Mouse (Mus musculus) Patski (cell line): ENCODE data around the gene Gm5089. TPM values are rescaled to one million over a fixed set of nuclear protein-coding genes. Genes with fewer than 3 reads are reported as not detected.
A peak's percentile ranks its signal among the peaks of the same experiment; 100 is the strongest.

Experiments
- ATAC-seq: fragments of 100-300 bp; one replicate; pipeline ENCODE4 v1.8.0; 2021
- CTCF ChIA-PET: fragments of 350-600 bp; sonication (Branson Sonifier 250); formaldehyde crosslinking; loops from one replicate; lab custom pipeline; 2022; ENCODE audit warnings: inconsistent platforms; lab: Charles Lee
- POLR2A ChIA-PET: fragments of 350-600 bp; sonication (Branson Sonifier 250); formaldehyde crosslinking; loops from one replicate; lab custom pipeline; 2022; ENCODE audit warnings: antibody characterized with exemption, inconsistent platforms; lab: Charles Lee
- DNase-seq: peaks from one replicate; pipeline ENCODE4 v3.0.0-alpha.2; 2011; ENCODE audit warnings: low read depth, low spot score
- H3K27me3 ChIP-seq: fragments of 371-371 bp; one replicate; pipeline ENCODE4 v1.5.1; 2021
- CTCF ChIP-seq: fragments of 100-300 bp; IDR thresholded peaks from one replicate; pipeline ENCODE4 v1.5.1; 2021
- in situ Hi-C: fragments of 300-500 bp; cut with MboI; formaldehyde crosslinking; loops from 3 replicates; pipeline ENCODE4 v1.11.1; 2018; ENCODE audit warnings: low pct_unique_long_range_greater_than_20kb, mixed read lengths
- polyA plus RNA-seq: library from polyadenylated mRNA; unstranded; gene quantifications from one replicate; pipeline ENCODE4 v1.2.3, GENCODE M21; 2021

The Gm5089 gene
- polyA plus RNA-seq, 1 experiment from 2014 or later: not detected

DNA sequence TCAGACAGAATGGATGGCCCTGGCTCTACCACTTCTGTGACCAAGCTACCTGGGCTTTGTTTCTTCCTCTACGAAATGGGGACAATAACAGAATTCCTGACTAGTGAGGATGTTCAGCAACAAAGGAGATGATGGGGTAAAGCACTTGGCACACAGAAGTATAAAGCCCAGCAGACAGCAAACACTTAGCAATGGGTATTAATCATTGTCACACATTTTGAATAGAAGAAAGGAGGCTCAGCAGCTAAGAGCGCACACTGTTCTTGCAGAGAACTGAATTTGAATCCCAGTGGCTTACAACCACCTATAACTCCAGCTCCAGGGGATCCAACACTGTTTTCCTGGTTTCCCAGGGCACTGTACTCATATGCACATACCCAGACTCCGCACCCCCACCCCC lies 23.3 kb downstream of the Gm5089 start:
- DNase-seq (no peak), ATAC-seq (no peak)
- H3K27me3 ChIP-seq: no peaks in the 10 kb centered on the region
- ChIA-PET CTCF (no interaction called here), POLR2A (interaction anchor here (0.7 kb wide), 2 partner anchors 11 to 40 kb away, joined by 3 to 5 read pairs; no protein-coding TSS in a partner anchor)
- in situ Hi-C loops: no loop called here
- TF ChIP-seq CTCF: no peak

DNA sequence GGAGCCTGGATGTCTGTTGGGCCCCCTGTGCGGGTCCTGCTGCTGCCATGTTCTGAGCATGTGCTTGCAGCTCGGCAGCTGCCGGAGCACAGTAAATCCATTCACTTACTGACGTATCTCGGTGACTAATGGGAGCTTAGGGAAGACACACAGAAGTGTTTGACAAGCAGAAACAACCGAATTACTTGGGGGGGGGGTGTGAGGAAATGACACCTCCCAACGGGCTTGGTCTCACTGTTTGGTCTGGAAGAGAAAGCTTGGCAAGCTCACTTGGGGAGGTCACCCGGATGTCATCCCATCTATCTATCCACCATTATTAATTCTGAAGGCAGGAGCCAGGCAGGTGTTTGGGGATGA lies 23.7 kb downstream of the Gm5089 start:
- ATAC-seq (no peak), DNase-seq (no peak)
- in situ Hi-C loops: no loop called here
- H3K27me3 ChIP-seq: no peaks in the 10 kb centered on the region
- CTCF ChIA-PET: interaction anchor here (0.7 kb wide), 1 partner anchor 25 kb away, joined by 3 read pairs; no protein-coding TSS in a partner anchor
- POLR2A ChIA-PET: interaction anchor here (0.7 kb wide), 1 partner anchor 40 kb away, joined by 3 read pairs; no protein-coding TSS in a partner anchor
- TF ChIP-seq CTCF: no peak

DNA sequence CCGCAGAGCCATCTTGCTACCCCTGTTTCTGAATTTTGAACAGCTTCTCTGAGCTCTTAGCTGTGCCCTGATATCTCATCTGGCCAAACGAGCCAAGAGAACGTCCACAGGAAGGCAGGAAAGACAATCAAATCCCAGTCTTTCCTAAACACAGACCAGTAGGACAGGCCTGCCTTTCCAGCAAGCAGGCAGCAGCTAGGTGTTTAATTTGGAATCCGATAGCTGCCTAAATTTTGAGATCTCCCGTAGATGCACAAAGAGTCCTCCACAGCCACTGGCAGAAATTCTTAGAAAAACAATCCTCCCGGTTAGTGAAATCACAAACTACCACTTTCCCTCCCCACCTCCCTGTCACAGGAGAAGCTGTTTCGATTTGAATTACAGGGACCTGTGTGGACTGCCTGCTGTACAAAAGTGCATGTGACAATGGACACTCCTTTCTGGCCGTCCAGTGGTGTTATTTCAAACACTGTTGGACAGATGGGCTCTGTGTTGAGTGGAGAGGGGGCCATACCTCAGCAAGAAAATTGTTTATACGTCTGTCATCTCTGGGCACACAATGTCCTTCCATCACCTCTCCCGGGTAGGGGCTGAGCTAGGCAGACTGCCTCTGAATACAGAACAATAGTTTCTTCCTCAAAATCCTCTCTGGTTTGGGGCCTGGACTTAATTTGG lies 24.2 kb downstream of the Gm5089 start:
- DNase-seq (no peak), ATAC-seq (no peak)
- POLR2A ChIA-PET: no interaction called here
- H3K27me3 ChIP-seq: no peaks in the 10 kb centered on the region
- TF ChIP-seq CTCF: no peak
- CTCF ChIA-PET: interaction anchor here (0.7 kb wide), 1 partner anchor 24 kb away, joined by 3 read pairs; no protein-coding TSS in a partner anchor
- in situ Hi-C loops: no loop called here

DNA sequence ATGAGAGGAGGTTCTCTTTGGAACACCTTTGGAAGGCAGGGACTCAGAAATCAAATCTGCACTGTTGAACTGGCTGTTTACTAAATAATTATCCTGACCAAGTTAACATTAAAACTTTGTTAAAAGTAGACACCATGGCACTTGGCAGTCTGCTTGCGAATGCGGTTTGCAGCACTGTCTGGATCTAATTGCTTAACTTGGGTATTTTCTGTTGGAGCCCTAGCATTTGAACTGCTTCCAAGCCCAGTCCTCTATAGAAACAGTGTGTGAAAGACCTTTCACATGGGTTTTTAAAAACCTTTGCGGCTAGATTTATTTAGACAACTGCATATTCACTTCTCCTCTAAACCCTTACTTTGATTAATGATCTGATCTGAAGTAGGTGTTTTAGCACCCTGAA lies 26.5 kb downstream of the Gm5089 start:
- POLR2A ChIA-PET: no interaction called here
- no peaks in the 10 kb centered on the region for H3K27me3 ChIP-seq
- ATAC-seq: no peak
- CTCF ChIA-PET: interaction anchor here (1.2 kb wide), 1 partner anchor 8 kb away, joined by 3 read pairs; no protein-coding TSS in a partner anchor
- DNase-seq: peak; percentile 39
- TF ChIP-seq CTCF: no peak
- in situ Hi-C loops: no loop called here

DNA sequence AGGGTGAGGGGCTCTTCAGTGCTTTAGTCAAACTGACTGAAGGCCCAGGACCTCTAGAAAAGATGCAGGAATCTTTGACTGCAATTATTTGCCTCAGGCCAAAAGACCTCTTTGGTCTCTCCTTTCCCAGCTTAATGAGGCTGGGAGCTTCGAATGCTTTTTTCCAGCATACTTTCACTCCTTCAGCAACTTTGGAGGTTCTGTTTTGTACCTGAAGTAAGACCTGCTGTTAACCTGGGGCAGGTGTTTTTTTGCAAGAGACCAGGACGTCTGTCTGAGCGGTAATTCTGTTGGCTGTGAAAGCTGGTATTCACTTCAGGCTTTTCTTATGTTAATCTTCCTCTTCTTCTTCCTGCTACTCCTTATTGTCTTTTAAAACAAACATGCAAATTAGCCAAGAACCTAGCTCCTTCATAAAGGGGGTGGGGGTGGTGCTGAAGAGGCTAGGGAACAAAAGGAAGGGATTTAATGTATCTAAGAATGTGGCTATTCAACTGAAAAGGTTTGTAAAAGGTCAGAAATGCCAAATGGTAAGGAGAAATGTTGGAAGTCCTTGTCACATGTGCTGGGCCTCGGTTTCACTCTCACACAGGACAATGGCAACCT lies 34.6 kb downstream of the Gm5089 start:
- DNase-seq: no peak
- in situ Hi-C loops: no loop called here

DNA sequence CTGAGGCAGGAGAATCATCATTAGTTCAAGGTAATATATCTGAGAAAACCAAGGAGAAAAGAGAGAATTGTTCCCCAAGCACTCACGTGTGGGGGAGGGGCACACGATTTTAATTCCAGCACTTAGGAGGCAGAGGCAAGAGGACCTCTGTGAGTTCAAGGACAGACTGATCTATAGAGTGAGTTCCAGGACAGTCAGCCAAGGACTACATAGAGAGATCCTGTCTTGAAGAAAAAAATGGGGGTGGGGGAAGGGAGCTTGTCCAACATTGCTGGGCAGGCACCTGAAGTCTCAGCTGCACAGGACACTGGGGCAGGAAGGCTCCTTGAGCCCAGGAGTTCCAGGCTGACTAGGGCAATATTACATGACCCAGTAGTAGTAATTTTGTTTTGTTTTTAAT lies 36.1 kb downstream of the Gm5089 start:
- POLR2A ChIA-PET: no interaction called here

More for the DNA sequence above, 34.6 kb downstream of the Gm5089 start:
- ChIA-PET CTCF (interaction anchor here (1.5 kb wide), 1 partner anchor 25 kb away, joined by 3 read pairs; no protein-coding TSS in a partner anchor), POLR2A (interaction anchor here (1.0 to 1.2 kb wide), 2 partner anchors 12 to 44 kb away, joined by 3 to 5 read pairs; no protein-coding TSS in a partner anchor)
- no peak for TF ChIP-seq CTCF
- no peak for ATAC-seq
- H3K27me3 ChIP-seq: no peaks in the 10 kb centered on the region

DNA sequence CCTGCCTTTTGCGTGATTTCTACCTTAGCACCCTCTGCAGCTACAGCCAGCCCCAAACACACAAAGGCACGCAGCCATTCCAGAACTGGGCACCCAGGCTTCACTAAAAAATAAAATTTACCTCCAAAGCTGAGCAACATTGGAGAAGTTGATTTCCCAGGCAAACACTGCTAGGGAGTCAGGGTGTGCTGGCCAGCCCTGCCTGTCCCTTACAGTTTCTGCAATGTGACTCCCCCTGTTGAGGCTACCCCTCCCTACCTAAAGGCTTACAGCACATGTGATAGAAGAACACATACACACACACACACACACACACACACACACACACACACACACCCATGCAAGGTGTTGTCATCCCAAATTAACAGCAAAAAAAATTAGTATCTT lies 37.4 kb downstream of the Gm5089 start:
- DNase-seq: no peak
- no peaks in the 10 kb centered on the region for H3K27me3 ChIP-seq
- no peak for TF ChIP-seq CTCF
- ChIA-PET CTCF (no interaction called here), POLR2A (no interaction called here)
- in situ Hi-C loops: no loop called here
- no peak for ATAC-seq

More for the DNA sequence above, 36.1 kb downstream of the Gm5089 start:
- CTCF ChIA-PET: no interaction called here
- ATAC-seq (no peak), DNase-seq (no peak)
- no peak for TF ChIP-seq CTCF
- in situ Hi-C loops: no loop called here
- H3K27me3 ChIP-seq: no peaks in the 10 kb centered on the region

DNA sequence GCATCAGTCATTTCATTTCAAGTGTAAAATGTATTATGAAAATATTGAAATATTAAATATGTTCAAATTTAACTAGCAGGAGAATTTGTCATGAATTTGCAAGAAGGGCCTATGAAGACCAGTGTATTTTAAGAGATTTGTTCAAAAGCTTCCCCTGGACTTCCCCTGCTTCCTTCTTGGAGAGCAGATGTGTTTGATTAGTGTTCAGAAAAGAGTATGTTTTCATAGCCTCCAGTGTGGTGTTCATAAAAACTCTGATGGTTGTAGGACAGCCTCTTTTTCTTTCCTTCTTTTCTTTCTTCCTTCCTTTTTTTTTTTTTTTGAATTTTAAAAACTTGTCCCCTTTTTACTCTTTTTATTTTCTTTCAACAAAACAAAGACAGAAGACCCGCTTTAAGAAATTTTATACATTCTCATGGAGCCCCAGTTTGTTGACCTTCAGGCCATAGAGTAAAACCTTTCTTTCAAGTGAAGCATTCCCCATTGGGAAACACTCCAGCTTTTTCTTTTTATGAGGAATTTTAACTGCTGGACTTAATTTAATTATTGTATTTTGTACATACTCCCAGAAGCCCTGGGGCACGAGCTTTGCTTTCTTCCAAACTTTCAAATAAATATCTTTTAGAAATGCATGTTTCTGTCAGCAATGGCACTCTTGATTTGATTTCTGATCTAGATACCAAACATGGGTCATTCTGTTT lies 37.9 kb downstream of the Gm5089 start:
- no peaks in the 10 kb centered on the region for H3K27me3 ChIP-seq
- CTCF ChIA-PET: no interaction called here
- TF ChIP-seq CTCF: no peak
- in situ Hi-C loops: no loop called here
- no peak for DNase-seq
- ATAC-seq: no peak
- POLR2A ChIA-PET: no interaction called here

DNA sequence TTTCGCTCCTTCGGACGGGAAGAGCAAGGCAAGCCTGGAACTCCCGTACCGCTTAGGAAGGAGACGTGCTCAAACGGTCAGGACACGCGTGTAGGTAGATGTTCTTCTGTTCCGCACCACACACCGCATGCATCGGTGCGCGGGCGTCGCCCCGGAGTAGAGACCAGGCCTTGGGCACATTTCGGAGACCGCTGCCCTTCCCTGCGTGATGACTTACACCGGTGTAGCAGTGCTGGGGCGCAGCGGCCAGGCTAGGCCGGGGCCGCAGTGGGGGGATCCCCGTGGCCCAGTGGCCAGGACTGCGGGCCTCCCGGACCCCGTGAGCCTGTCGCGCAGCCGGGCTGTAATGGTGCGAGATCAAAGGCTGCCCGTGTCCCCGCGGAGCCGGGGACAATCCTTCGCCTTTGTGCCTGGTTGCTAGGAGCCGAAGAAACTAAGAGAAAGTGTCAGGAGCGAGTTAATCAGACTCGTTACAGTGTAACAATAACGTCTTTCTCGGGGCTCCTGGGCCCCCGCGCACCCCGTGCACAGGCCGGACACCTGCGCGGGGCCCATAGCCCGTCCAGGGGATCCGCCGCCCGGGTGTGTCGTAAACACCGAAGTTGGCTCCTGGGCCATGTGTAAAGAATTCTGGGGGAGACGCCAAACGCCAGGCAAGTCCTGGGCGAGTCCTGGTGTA lies 44.2 kb downstream of the Gm5089 start:
- in situ Hi-C loops: no loop called here
- POLR2A ChIA-PET: no interaction called here
- TF ChIP-seq CTCF: no peak
- ATAC-seq: no peak
- no peaks in the 10 kb centered on the region for H3K27me3 ChIP-seq
- no peak for DNase-seq
- CTCF ChIA-PET: no interaction called here

DNA sequence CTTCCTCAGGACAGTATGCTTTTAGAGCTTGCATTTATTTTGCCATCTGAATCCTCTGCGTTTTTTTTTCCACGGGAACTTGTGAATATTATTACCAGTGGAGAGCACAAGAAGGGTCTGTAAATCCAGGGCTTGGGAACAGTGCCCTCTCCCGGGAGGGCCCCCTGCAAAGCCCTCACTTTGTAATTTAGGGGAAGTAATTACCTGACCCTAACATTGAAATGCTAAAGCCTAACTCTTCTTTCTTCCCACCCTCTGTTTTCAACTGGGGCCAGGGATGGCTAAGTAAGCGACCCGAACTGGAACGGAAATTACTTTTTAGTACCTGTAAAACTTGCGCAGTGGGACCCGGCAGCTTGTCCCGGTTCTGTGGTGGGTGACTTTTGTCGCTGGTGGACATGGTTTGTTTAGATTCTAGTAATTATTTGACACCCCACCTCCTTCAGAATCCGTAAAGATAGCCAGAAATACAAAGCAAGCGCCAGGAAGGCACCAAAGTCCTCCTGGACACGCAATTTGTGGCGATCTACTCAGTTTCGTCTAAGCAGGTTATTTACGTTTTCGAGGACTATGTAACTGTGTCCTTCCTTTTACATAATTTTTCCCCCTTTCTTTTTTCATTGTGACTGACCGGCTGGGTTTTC lies 44.9 kb downstream of the Gm5089 start:
- no peak for DNase-seq
- CTCF ChIA-PET: no interaction called here
- in situ Hi-C loops: no loop called here
- POLR2A ChIA-PET: no interaction called here
- H3K27me3 ChIP-seq: no peaks in the 10 kb centered on the region
- TF ChIP-seq CTCF: no peak
- ATAC-seq: no peak
